Mouse (Mus musculus) heart, postnatal 25 days (tissue): Measurements from ENCODE around the gene Ctdnep1. TPM values are rescaled to one million over a fixed set of nuclear protein-coding genes. Genes with fewer than 3 reads are reported as not detected.
"Not testable (repeated sequence)": the region's sequence is repeated elsewhere in the genome, so short reads cannot be mapped to it uniquely, and the experiment has no call there.

ENCODE experiments used
- DNase-seq: peaks from one replicate; pipeline ENCODE4 v3.0.0; 2022; ENCODE audit warnings: low spot score
- intact Hi-C: fragments of 180-260 bp; cut with DNase I; formaldehyde crosslinking; loops from one replicate; pipeline ENCODE4 v1.15.1; 2025
- total RNA-seq, 2 experiments: library from RNA; stranded (reverse); gene quantifications; 2 replicates each; pipeline ENCODE4 v1.2.3; 2021

The Ctdnep1 gene
- total RNA-seq, 2 experiments from 2014 or later: 149 to 180 TPM

GRCm38 (mm10) chr11:70000396-70000898, 19.5 kb downstream of the Ctdnep1 start, which contains the start of gene Dvl2:
Dvl2 (plus strand) TSS chr11:70000595.
- intact Hi-C loops: no loop called here
- peak; percentile 81 for DNase-seq

GRCm38 (mm10) chr11:70001159-70001558, 20.2 kb downstream of the Ctdnep1 start:
- no peak for DNase-seq
- intact Hi-C loops: no loop called here

GRCm38 (mm10) chr11:70001865-70002264, 20.9 kb downstream of the Ctdnep1 start:
- no peak for DNase-seq
- intact Hi-C loops: no loop called here

GRCm38 (mm10) chr11:70002471-70002870, 21.5 kb downstream of the Ctdnep1 start:
- intact Hi-C loops: no loop called here
- no peak for DNase-seq

- DNase-seq: no peak
- intact Hi-C loops: loop anchor here (5.0 kb wide), 1 partner anchor 73 kb away; no protein-coding TSS in a partner anchor
Observed at GRCm38 (mm10) chr11:70005521-70005920, 24.6 kb downstream of the Ctdnep1 start.

- intact Hi-C loops: loop anchor here (10.0 kb wide), 1 partner anchor 645 kb away; the partner anchor contains the start of genes Eno3 and Pfn1
- DNase-seq: no peak
Observed at GRCm38 (mm10) chr11:70010033-70010432, 29.1 kb downstream of the Ctdnep1 start.

- no peak for DNase-seq
- intact Hi-C loops: loop anchor here (10.0 kb wide), 1 partner anchor 644 kb away; the partner anchor contains the start of genes Eno3 and Pfn1
Observed at GRCm38 (mm10) chr11:70010548-70010947, 29.6 kb downstream of the Ctdnep1 start.

- no peak for DNase-seq
- intact Hi-C loops: loop anchor here (10.0 kb wide), 1 partner anchor 644 kb away; the partner anchor contains the start of genes Eno3 and Pfn1
Observed at GRCm38 (mm10) chr11:70010961-70011360, 30.0 kb downstream of the Ctdnep1 start.

GRCm38 (mm10) chr11:70012931-70013330, 32.0 kb downstream of the Ctdnep1 start:
- no peak for DNase-seq
- intact Hi-C loops: loop anchor here (10.0 kb wide), 1 partner anchor 642 kb away; the partner anchor contains the start of genes Eno3 and Pfn1

GRCm38 (mm10) chr11:70013408-70013807, 32.5 kb downstream of the Ctdnep1 start:
- intact Hi-C loops: loop anchor here (10.0 kb wide), 1 partner anchor 641 kb away; the partner anchor contains the start of genes Eno3 and Pfn1
- DNase-seq: no peak

- intact Hi-C loops: loop anchor here (10.0 kb wide), 1 partner anchor 641 kb away; the partner anchor contains the start of genes Eno3 and Pfn1
- no peak for DNase-seq
Observed at GRCm38 (mm10) chr11:70014051-70014450, 33.1 kb downstream of the Ctdnep1 start.

- peak; percentile 82 for DNase-seq
- intact Hi-C loops: loop anchor here (10.0 kb wide), 1 partner anchor 640 kb away; the partner anchor contains the start of genes Eno3 and Pfn1
Observed at GRCm38 (mm10) chr11:70014880-70015558, 34.1 kb downstream of the Ctdnep1 start, which contains the start of gene Acadvl. Acadvl (minus strand) TSS chr11:70015411.

GRCm38 (mm10) chr11:70015677-70016076, 34.7 kb downstream of the Ctdnep1 start:
- intact Hi-C loops: loop anchor here (10.0 kb wide), 1 partner anchor 639 kb away; the partner anchor contains the start of genes Eno3 and Pfn1
- DNase-seq: no peak

GRCm38 (mm10) chr11:70016177-70016576, 35.2 kb downstream of the Ctdnep1 start:
- intact Hi-C loops: loop anchor here (10.0 kb wide), 1 partner anchor 639 kb away; the partner anchor contains the start of genes Eno3 and Pfn1
- not testable (repeated sequence) for DNase-seq

- no peak for DNase-seq
- intact Hi-C loops: loop anchor here (10.0 kb wide), 1 partner anchor 638 kb away; the partner anchor contains the start of genes Eno3 and Pfn1
Observed at GRCm38 (mm10) chr11:70016669-70017068, 35.7 kb downstream of the Ctdnep1 start, which contains the start of gene Dlg4. Dlg4 (plus strand) TSS chr11:70016942.

GRCm38 (mm10) chr11:70017199-70017767, 36.3 kb downstream of the Ctdnep1 start:
- intact Hi-C loops: loop anchor here (10.0 kb wide), 1 partner anchor 638 kb away; the partner anchor contains the start of genes Eno3 and Pfn1
- no peak for DNase-seq

GRCm38 (mm10) chr11:70018131-70018990, 37.4 kb downstream of the Ctdnep1 start:
- DNase-seq: no peak

GRCm38 (mm10) chr11:70019495-70020021, 38.6 kb downstream of the Ctdnep1 start:
- intact Hi-C loops: loop anchor here (10.0 kb wide), 1 partner anchor 635 kb away; the partner anchor contains the start of genes Eno3 and Pfn1
- DNase-seq: no peak

More at GRCm38 (mm10) chr11:70018131-70018990, 37.4 kb downstream of the Ctdnep1 start:
- intact Hi-C loops: loop anchor here (10.0 kb wide), 1 partner anchor 636 kb away; the partner anchor contains the start of genes Eno3 and Pfn1
